Mouse (Mus musculus) lung, adult 2 months (tissue): ENCODE measurements at regions not wholly inside any gene's neighbourhood (a gene's known extent, or its start where the extent isn't known, plus 50 kb on each side); places are given as distances from the start of the nearest gene placed in this dataset.

Experiments
- DNase-seq: peaks from one replicate; pipeline ENCODE4 v3.0.0; 2022
- H3K4me1 ChIP-seq: fragments of 200-500 bp; 2 replicates; pipeline ENCODE4 v1.6.1; 2011; ENCODE audit warnings: low read length; ENCODE audit not compliant: control insufficient read depth, insufficient read depth
- H3K4me3 ChIP-seq: fragments of 200-500 bp; replicated peaks from 2 replicates; pipeline ENCODE3; 2011; ENCODE audit warnings: low read depth, mild to moderate bottlenecking, control low read depth, low read length; ENCODE audit errors: extremely low read depth
- CTCF ChIP-seq: fragments of 200-500 bp; IDR thresholded peaks from 2 replicates; pipeline ENCODE4 v1.5.1; 2011; ENCODE audit warnings: mild to moderate bottlenecking, low read length, control low read depth; ENCODE audit not compliant: insufficient read depth
- POLR2A ChIP-seq: fragments of 200-500 bp; IDR thresholded peaks from 2 replicates; pipeline ENCODE4 v1.6.1; 2011; ENCODE audit warnings: low read depth, mild to moderate bottlenecking, control low read depth, low read length, borderline replicate concordance; ENCODE audit errors: extremely low read depth
- WGBS: fragments of 180-500 bp; shearing (Covaris S2); methylation state at CpG from one replicate; pipeline ENCODE4 v1.1.7; 2018; 5-methylcytosine and 5-hydroxymethylcytosine counted together

DNA sequence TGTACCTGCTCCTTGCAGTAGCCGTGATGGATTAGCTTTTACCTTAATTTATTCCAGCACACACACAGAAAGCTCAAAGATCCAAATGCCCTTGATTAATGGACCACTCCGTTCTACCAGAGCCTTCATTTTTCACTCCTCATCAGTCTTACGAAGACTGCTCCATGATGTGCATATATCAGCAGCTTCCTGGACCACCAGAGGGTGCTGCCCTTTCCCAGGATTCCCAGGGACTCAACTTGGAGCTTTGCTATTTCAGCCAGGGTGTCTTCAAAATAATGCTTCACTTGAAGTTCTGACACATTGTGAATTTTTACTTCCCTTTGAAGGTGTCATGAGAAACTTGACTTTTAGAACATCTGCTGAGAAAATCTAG lies 467.8 kb upstream of the Adamts9 start:
- TF ChIP-seq CTCF (no peak), POLR2A (no peak)
- 60% methylated on average over 3 of the region's 3 CpGs for WGBS
- DNase-seq, result no peak
- Histone ChIP-seq H3K4me3 (no peak overlapping the region), H3K4me1 (no peaks in the 10 kb centered on the region)

DNA sequence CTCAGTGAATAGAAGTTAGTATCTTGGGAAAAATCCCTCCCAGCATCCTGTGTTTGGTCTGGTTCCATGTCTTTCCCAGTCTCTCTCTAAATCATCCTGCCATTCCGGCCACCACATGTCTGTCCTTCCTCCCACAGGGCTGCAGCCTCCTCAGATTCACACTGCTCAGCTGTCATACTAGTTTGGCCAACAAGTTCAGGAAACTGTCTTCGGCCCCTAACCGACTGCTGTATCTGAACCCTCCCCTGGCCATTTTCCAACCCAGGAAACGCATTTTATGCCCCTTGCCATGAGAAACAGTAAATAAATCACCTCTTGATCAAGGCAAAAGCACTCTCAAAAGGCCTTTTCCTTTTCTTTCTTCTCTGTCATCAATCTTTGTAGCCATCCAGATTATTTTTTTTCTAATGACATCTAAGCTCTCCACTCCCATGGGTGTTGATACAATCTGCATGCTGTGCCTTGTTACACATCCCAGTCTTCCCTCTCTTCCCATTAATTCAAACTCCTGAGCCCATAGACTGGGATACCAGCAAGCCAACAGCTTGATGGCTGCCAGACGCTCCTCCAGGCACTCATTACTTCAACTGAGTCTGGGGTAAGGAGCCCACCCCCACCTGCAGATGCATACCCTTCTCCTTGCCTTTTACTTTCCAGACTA lies 467.3 kb upstream of the Adamts9 start:
- H3K4me3 ChIP-seq, result no peak overlapping the region
- TF ChIP-seq POLR2A, result no peak
- TF ChIP-seq CTCF, result no peak
- no peak for DNase-seq
- WGBS, result 42% methylated on average over 5 of the region's 5 CpGs
- no peaks in the 10 kb centered on the region for H3K4me1 ChIP-seq

DNA sequence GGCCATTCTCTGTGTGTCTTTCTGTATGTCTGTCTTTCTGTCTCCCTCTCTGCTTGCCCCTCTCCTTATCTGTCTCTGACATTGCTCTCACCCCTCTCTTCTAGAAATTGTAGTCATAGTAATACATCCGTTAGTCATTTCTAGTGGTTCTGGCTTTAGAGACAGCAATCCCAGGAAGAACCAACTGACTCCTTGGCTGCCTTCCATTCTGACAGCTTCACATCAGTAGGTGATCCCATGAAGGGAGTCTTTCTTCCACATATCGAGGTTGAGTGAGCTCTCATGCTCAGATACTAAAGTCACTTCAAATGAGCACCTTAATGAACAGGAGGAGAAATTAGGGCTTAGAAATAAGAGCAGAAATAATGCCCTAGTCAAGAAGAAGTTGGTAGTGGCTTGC lies 455.3 kb upstream of the Adamts9 start:
- Histone ChIP-seq H3K4me1 (no peaks in the 10 kb centered on the region), H3K4me3 (no peak overlapping the region)
- no peak for DNase-seq
- no peak for TF ChIP-seq POLR2A
- TF ChIP-seq CTCF, result no peak
- WGBS, result 48% methylated on average over 2 of the region's 2 CpGs

DNA sequence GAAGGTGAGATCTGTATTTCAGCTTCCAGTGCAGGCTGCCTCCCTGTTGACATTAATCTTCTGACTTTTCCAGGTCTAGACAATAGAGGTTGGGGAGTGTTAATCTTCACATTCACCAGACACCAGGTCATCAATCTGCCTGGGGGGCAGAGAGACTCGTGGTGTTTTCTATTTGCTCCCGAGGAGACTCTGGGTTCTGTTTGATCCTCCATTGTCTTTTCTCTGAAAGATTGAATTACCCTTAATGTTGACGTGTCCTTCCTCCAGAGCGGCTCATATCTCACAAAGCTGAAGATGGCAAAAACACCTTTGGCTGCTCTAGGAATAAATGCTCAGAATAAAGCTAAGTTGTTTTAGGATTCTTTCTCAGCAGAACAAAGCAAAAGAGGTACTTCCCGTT lies 453.8 kb upstream of the Adamts9 start:
- TF ChIP-seq CTCF, result no peak
- no peak for TF ChIP-seq POLR2A
- Histone ChIP-seq H3K4me3 (no peak overlapping the region), H3K4me1 (no peaks in the 10 kb centered on the region)
- DNase-seq, result no peak
- 56% methylated on average over 5 of the region's 5 CpGs for WGBS

DNA sequence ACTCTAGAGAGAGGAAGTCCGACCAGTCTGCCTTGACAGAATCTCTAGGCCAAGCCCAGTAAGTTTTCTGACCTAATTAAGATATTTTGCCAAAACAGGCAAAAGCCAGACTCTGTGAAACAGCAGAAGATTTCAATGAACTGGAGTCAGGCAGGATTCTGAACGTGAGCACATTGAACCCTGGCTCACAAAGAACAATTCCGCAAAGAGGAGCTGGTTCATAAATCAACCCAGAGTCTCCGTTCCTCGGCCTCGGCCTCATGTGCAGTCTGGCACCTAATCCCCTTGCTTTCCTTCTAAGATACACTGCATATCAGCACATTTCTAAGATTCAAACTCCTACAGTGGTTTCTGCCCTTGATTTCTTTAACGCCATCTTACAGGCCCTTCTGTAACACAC lies 452.7 kb upstream of the Adamts9 start:
- 72% methylated on average over 7 of the region's 7 CpGs for WGBS
- H3K4me3 ChIP-seq, result no peak overlapping the region
- DNase-seq, result no peak
- no peak for TF ChIP-seq POLR2A
- no peaks in the 10 kb centered on the region for H3K4me1 ChIP-seq

DNA sequence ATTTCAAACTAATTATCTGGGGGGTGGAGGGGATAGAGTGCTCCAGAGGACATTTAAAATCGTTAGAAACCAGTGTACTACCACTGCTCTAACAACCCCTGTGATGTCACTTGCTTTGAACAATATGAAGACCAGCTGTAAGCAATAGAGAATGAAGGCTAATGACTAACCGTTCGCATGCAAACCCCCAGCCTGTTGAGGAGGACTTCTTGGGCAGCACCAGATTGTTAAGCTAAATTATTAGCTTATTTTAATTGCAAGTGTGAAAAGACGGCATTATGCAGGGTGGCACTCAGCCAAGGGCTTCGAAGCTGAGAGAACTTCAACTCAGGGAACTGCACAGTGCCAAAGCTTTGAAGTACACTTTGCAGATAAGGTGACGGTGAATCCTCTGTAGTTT lies 452.0 kb upstream of the Adamts9 start:
- Histone ChIP-seq H3K4me1 (no peaks in the 10 kb centered on the region), H3K4me3 (no peak overlapping the region)
- no peak for DNase-seq
- TF ChIP-seq CTCF, result no peak
- TF ChIP-seq POLR2A, result no peak
- 49% methylated on average over 6 of the region's 6 CpGs for WGBS

DNA sequence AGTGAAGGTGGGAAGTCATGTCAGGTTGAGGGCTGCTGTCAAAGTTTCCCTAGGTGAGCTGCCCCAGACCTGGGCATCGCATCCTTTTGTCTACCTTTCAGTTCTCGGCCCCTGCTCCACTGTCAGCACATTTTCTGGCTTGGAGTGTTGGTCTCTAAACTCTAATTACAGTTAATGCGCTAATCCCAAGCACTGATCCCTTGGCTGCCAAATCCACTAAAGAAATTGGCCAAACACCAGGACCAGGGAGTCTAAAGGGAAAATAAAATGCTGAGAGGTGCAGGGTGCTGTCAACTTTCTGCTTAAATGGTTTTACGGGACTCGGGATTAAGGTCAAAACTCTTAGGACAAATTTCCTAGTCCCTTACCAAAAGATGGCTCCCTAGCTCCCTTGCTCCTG lies 450.3 kb upstream of the Adamts9 start:
- H3K4me1 ChIP-seq, result no peaks in the 10 kb centered on the region
- 84% methylated on average over 5 of the region's 5 CpGs for whole genome bisulfite sequencing
- TF ChIP-seq POLR2A (no peak), CTCF (no peak)
- no peak overlapping the region for H3K4me3 ChIP-seq
- no peak for DNase-seq

DNA sequence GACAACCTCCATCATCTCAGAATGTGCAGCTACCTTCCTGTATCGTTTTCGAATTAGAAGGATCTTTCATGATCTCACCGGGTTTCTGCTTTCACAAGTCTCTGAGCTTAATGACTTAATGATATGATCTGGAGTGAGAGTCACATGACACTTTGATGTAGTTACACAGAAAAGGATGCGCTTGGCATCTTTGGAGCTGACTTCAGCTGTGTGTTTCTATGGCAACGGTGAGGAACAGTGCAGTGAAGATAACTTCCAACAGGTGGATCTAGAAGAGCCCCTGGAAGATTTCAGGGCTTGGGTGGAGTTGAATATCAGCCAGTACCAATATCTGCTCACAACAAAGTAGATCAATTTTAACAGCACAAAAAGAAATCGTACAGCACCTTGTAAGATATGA lies 449.1 kb upstream of the Adamts9 start:
- 86% methylated on average over 6 of the region's 6 CpGs for WGBS
- no peak for DNase-seq
- TF ChIP-seq POLR2A, result no peak
- H3K4me3 ChIP-seq, result no peak overlapping the region
- H3K4me1 ChIP-seq, result no peaks in the 10 kb centered on the region

DNA sequence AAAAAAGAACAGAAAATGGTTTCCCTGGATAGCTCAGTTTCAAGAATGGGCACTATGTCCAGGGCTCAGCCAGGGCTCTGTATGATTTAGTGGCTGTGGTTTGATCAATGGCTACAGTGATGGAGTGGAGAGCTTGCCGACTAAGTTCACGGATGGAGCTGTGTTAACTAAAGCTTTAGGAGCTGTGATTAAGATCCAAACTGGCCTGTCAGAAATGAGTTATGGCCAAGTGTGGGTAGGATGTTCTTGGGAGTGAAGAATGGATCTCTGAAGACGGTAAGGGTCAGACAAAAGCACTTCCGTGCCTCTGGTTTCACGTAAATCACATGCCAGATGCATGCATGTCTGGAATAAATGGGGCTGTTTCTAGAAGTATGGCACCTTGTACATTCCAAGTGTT lies 447.9 kb upstream of the Adamts9 start:
- H3K4me1 ChIP-seq, result no peaks in the 10 kb centered on the region
- 54% methylated on average over 5 of the region's 5 CpGs for WGBS
- H3K4me3 ChIP-seq, result no peak overlapping the region
- no peak for DNase-seq
- no peak for TF ChIP-seq POLR2A
- TF ChIP-seq CTCF, result no peak

DNA sequence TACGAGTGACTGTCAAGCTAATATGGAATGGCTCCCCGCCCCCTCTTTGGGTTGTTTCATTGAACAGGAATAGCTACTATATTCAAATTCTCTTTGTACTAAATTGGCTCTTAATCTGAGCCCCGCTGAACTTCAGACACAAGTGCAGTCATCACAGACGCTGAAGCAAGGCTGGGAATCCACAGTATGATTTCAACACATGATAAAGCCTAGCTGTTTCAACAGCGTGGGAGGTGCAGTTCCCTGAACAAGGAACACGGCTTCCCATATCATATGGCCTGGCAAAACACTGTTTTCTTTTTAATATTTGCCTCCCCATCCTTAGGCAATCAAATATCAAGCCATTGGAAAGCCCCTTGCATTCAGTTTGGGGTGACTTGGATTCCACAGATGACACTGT lies 428.0 kb upstream of the Adamts9 start:
- H3K4me3 ChIP-seq, result no peak overlapping the region
- WGBS, result 74% methylated on average over 6 of the region's 6 CpGs
- no peaks in the 10 kb centered on the region for H3K4me1 ChIP-seq
- no peak for TF ChIP-seq CTCF
- no peak for TF ChIP-seq POLR2A
- DNase-seq, result no peak

DNA sequence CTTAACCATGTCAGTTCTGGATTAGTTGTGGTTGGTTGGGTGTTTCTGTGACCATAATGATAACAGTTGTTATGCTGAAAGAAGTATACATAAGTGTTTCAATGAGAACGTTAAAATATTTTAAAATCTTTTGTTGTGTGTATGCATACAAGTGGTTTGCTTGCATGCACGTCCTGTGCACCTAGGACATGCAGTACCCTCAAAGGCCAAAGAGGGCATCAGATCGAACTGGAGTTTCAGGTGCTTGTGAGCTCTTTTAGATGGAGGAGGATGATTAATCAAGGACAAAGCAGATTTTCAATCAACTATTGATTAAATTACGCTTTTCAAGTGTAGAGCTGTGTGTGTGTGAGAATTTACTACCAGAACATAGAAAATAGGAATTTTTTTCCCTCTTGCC lies 420.6 kb upstream of the Adamts9 start:
- H3K4me1 ChIP-seq, result no peaks in the 10 kb centered on the region
- no peak for TF ChIP-seq POLR2A
- 0 out of 2 replicates have a peak, but pooled peaks have one; percentile 8 for TF ChIP-seq CTCF
- 75% methylated on average over 4 of the region's 4 CpGs for WGBS
- no peak overlapping the region for H3K4me3 ChIP-seq
- DNase-seq, result no peak
